Mouse (Mus musculus) stomach, postnatal 0 days (tissue): Measurements from ENCODE around the gene Cnn2.

Source experiments
- CTCF ChIP-seq: IDR thresholded peaks from 2 replicates; pipeline ENCODE4 v1.5.1; 2016; ENCODE audit warnings: antibody characterized with exemption, low read depth, mild to moderate bottlenecking, moderate library complexity
- EP300 ChIP-seq: optimal IDR thresholded peaks from 2 replicates; pipeline ENCODE3; 2016; ENCODE audit warnings: antibody characterized with exemption

- TF ChIP-seq CTCF, result no peak
- no peak for TF ChIP-seq EP300
These were observed 15.9 kb downstream of the Cnn2 start for GRCm38 (mm10) chr10:80004233-80004705.
